Mouse (Mus musculus) cerebellum, adult (tissue): Measurements from ENCODE around the gene Traf3.

Experiments
- ATAC-seq: cut with Nextera tagmentation; 2 replicates; pipeline ENCODE4 v1.9.2; 2017; ENCODE audit warnings: mild to moderate bottlenecking, moderate library complexity, mixed read lengths; ENCODE audit not compliant: insufficient number of reproducible peaks, low FRiP score, low TSS enrichment

The Traf3 gene

DNA sequence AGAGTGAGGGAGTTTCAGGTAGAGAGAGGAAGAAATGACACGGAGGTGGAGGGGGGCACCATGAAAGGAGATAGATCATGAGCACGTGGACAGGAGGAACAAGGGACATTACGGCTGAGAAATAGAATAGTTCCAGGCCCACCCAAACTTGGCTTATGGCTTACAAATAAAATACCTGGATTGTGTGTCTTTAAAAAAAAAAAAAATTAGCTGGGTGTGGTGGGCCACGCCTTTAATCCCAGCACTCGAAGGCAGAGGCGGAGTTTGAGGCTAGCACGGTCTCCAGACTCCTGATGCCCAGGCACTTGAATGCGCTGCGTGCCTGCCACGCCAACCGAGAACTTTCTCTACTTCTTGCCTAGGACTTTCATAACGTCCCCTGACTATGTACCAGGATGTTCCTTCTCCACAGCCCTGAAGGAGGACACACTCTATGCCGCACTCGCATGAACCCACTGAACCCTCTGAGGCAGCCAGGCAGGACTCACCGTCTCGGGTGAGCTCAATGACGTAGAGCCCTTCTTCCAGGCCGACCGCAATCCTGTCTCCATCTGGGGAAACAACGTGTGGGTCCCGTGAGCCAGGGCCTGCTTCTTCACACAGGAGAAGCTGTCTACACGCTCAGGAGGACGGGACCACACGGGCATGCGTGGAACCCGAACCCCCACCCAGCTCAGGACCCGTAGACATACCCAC is 135.3 kb downstream of the Traf3 start:
- no peak for ATAC-seq

DNA sequence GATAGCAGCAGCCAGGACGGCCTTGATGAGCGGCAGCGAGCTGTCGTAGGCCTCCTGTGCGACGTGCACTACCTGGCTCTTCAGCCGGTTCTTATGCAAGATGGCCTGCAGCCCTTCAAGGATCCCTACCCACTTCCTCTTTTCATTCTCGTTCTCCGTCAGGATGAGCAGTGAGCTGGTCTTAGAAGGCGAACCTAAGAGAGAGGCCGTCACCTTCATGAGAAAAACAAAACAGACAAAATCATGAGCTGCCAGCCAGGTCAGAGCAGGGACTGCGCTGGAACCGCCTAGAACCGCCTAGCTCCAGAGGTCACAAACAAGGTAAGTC is 135.8 kb downstream of the Traf3 start:
- ATAC-seq = no peak

GRCm38 (mm10) chr12:111303702-111304337 is 137.7 kb downstream of the Traf3 start:
- ATAC-seq = no peak

- ATAC-seq = no peak
These were observed 140.7 kb downstream of the Traf3 start for GRCm38 (mm10) chr12:111306821-111307220.

DNA sequence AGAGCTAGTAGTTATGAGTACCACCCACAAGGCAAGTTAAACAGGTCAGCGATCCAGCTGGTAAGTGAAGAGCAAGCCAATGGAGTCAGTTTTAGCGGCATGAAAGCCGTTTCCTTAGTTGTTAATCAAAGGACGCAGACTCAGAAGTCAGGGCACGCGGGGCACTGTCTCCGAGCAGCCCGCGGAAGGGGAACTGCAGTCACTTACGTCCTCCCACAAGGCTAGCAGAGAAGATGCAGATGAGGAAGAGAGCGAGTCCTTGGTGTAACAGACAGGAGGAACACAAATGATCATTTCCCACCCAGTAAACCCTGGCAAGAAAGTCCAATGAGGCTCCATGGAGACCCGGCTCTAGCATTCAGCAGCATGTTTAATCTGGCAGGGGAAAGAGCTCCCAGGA is 143.1 kb downstream of the Traf3 start:
- no peak for ATAC-seq

DNA sequence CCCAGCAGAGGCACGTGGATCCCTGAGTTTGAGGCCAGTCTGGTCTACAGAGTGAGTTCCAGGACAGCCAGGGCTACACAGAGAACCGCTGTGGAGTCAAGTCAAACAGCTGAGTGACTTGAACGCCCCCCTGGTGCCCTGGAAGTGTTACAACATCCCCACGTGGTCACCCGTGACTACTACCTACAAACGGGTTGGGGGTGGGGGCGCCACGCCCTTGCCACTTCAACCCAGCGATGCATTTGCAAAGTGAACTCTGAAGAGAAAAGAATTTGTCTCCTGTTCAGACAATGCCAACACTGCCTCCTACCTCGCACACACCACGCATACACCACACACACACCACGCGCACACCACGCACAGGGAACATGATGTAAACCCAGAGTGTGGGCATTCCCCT is 143.8 kb downstream of the Traf3 start:
- ATAC-seq = no peak

DNA sequence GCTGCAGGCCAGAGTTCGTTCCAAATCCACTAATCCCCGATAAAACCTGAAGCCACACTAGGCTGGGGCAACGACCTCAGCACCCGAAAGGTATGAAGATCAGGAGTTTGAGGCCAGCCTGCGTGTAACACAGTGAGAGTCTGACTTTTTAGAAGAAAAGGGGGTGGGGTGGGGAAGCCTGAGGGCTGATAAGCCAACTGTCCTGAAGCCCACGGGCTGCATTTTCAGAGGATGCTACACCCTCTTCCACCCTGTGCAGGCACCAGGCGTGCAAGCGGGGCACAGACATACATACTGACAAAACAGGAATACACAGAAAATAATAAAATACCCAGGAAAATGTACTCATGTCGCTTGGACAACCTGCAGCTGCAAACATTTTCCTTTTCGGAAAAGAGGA is 145.6 kb downstream of the Traf3 start:
- no peak for ATAC-seq

DNA sequence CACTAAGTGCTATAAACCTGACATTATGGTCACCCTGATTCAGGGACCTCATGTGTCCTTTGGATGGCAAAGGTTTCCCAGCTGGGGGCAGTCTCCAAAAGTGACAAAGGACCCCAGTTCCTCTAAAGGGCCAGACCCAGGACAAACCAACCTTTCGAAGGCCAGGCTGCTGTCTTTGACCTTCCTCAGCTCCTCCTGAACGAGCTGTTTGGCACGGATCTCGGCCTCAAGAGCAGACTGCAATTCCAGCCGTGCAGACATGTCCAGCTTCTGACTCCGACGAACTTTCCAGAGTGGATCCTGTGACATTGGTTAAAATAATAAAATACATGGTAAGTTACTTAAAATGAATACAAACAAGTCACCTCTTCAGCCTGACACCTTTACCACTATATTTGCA is 148.1 kb downstream of the Traf3 start:
- ATAC-seq = no peak
